Mouse (Mus musculus) G1E (cell line): ENCODE data around the gene Nlrc4. TPM values are rescaled to one million over a fixed set of nuclear protein-coding genes. Genes with fewer than 3 reads are reported as not detected.

Experiments
- ATAC-seq: 2 replicates; pipeline ENCODE4 v1.8.0; 2016; ENCODE audit warnings: mild to moderate bottlenecking; ENCODE audit not compliant: insufficient number of reproducible peaks, poor library complexity, low FRiP score, severe bottlenecking; ENCODE audit errors: extremely low read depth
- DNase-seq: peaks from one replicate; pipeline ENCODE4 v3.0.0; 2012; ENCODE audit warnings: low spot score
- H3K27me3 ChIP-seq: 2 replicates; pipeline ENCODE4 v1.6.1; 2012; ENCODE audit warnings: mild to moderate bottlenecking, low read length, inconsistent platforms; ENCODE audit not compliant: insufficient read depth
- H3K36me3 ChIP-seq: replicated peaks from 2 replicates; pipeline ENCODE3; 2012; ENCODE audit warnings: mild to moderate bottlenecking, inconsistent platforms
- H3K4me1 ChIP-seq: 2 replicates; pipeline ENCODE4 v1.6.1; 2012; ENCODE audit warnings: low read depth, low read length, inconsistent platforms, mixed read lengths; ENCODE audit not compliant: insufficient read depth
- H3K4me3 ChIP-seq: 2 replicates; pipeline ENCODE4 v1.5.1; 2012; ENCODE audit warnings: low read depth, mild to moderate bottlenecking, inconsistent platforms, low read length, moderate library complexity, mixed read lengths
- H3K9me3 ChIP-seq: replicated peaks from 2 replicates; pipeline ENCODE4 v1.6.1; 2012; ENCODE audit warnings: inconsistent platforms
- CTCF ChIP-seq: IDR thresholded peaks from 2 replicates; pipeline ENCODE4 v1.5.1; 2012; ENCODE audit warnings: low read depth, low read length, inconsistent platforms, mixed read lengths
- GATA1 ChIP-seq: IDR thresholded peaks from 2 replicates; pipeline ENCODE4 v1.6.1; 2012; ENCODE audit warnings: borderline replicate concordance, low read length, inconsistent platforms, mixed read lengths
- GATA2 ChIP-seq: IDR thresholded peaks from 2 replicates; pipeline ENCODE4 v1.6.1; 2012; ENCODE audit warnings: low read depth, low read length, inconsistent platforms, borderline replicate concordance
- POLR2AphosphoS5 ChIP-seq: IDR thresholded peaks from 2 replicates; pipeline ENCODE4 v1.6.1; 2012; ENCODE audit warnings: low read depth, low read length, inconsistent platforms; ENCODE audit not compliant: insufficient replicate concordance
- TAL1 ChIP-seq: conservative IDR thresholded peaks from 2 replicates; pipeline ENCODE4 v1.6.1; 2012; ENCODE audit warnings: low read depth, low read length, inconsistent platforms, mixed read lengths
- polyA plus RNA-seq: library from polyadenylated mRNA; stranded (reverse); fragments of >175 nt; gene quantifications from 2 replicates; pipeline ENCODE4 v1.2.3, GENCODE M21; 2012
- total RNA-seq, 2 experiments: library from RNA; stranded (forward) in 1 of 2; stranded (reverse) in 1 of 2; fragments of 200-1000 nt in 1 of 2; fragments of >200 nt in 1 of 2; fragmentation: Nextera tagmentation in 1 of 2; gene quantifications; 2 replicates each; pipeline ENCODE4 v1.2.3; 2014 to 2017

The Nlrc4 gene
- total RNA-seq (2014; fragmentation: Nextera tagmentation) (0.45 and 0.92 TPM in 2 replicates), total RNA-seq (2017) (0.93 and 1.3 TPM in 2 replicates), polyA plus RNA-seq (0.03 TPM in 1 of 2 replicates, not detected in the other)

GRCm38 (mm10) chr17:74458711-74459408 is at the start of gene Nlrc4:
TSS of gene Nlrc4 (minus strand) at chr17:74459142.
- Histone ChIP-seq H3K4me3 (no peak within 1 kb of the TSS), H3K36me3 (no peaks in the 10 kb centered on the region), H3K9me3 (no peaks in the 10 kb centered on the region), H3K4me1 (peaks cover 5% of the 10 kb centered on the region; the same call in 1 of the 2 replicates), H3K27me3 (peaks cover 14% of the 10 kb centered on the region; the same call in 1 of the 2 replicates)
- DNase-seq (no peak), ATAC-seq (no peak; the same call in 1 of the 2 replicates)
- TF ChIP-seq GATA2 (no peak), GATA1 (no peak), TAL1 (no peak), CTCF (no peak), POLR2AphosphoS5 (no peak)

- Histone ChIP-seq H3K27me3 (no peaks in the 10 kb centered on the region), H3K9me3 (no peaks in the 10 kb centered on the region), H3K36me3 (no peaks in the 10 kb centered on the region), H3K4me1 (peaks cover 9% of the 10 kb centered on the region), H3K4me3 (no peak overlapping the region)
- TF ChIP-seq GATA2 (no peak), GATA1 (no peak), CTCF (no peak), POLR2AphosphoS5 (no peak), TAL1 (no peak)
- DNase-seq: no peak
- ATAC-seq: no peak; the same call in 1 of the 2 replicates
These were observed 49.7 kb upstream of the Nlrc4 start for GRCm38 (mm10) chr17:74508600-74508999.

GRCm38 (mm10) chr17:74507934-74508333 is 49.0 kb upstream of the Nlrc4 start:
- Histone ChIP-seq H3K4me3 (no peak overlapping the region), H3K4me1 (peaks cover 9% of the 10 kb centered on the region), H3K27me3 (no peaks in the 10 kb centered on the region), H3K9me3 (no peaks in the 10 kb centered on the region), H3K36me3 (no peaks in the 10 kb centered on the region)
- ATAC-seq (no peak), DNase-seq (no peak)
- TF ChIP-seq POLR2AphosphoS5: no peak

- no peak overlapping the region for H3K4me3 ChIP-seq
- H3K9me3 ChIP-seq: no peaks in the 10 kb centered on the region
- H3K4me1 ChIP-seq: no peaks in the 10 kb centered on the region
- TF ChIP-seq GATA1 (no peak), GATA2 (no peak), POLR2AphosphoS5 (no peak), TAL1 (no peak), CTCF (no peak)
- no peak for DNase-seq
- peaks cover 33% of the 10 kb centered on the region for H3K36me3 ChIP-seq
- ATAC-seq: no peak
- no peaks in the 10 kb centered on the region for H3K27me3 ChIP-seq
These were observed 42.1 kb upstream of the Nlrc4 start for GRCm38 (mm10) chr17:74501085-74501484.

- no peak for DNase-seq
- Histone ChIP-seq H3K4me1 (no peaks in the 10 kb centered on the region), H3K9me3 (no peaks in the 10 kb centered on the region), H3K27me3 (no peaks in the 10 kb centered on the region), H3K36me3 (peaks cover 39% of the 10 kb centered on the region), H3K4me3 (no peak overlapping the region)
- TF ChIP-seq POLR2AphosphoS5: no peak
- no peak for TF ChIP-seq TAL1
- no peak for TF ChIP-seq GATA1
- no peak for TF ChIP-seq CTCF
- no peak for TF ChIP-seq GATA2
- no peak for ATAC-seq
These were observed 41.3 kb upstream of the Nlrc4 start for GRCm38 (mm10) chr17:74500204-74500603.

GRCm38 (mm10) chr17:74491565-74491964 is 32.6 kb upstream of the Nlrc4 start:
- H3K27me3 ChIP-seq: no peaks in the 10 kb centered on the region
- no peak for TF ChIP-seq CTCF
- no peak for TF ChIP-seq GATA2
- no peak for TF ChIP-seq TAL1
- no peak for TF ChIP-seq POLR2AphosphoS5
- no peak for TF ChIP-seq GATA1

More at GRCm38 (mm10) chr17:74491565-74491964, 32.6 kb upstream of the Nlrc4 start:
- DNase-seq: no peak
- Histone ChIP-seq H3K4me1 (peaks cover 2% of the 10 kb centered on the region; the same call in 1 of the 2 replicates), H3K9me3 (no peaks in the 10 kb centered on the region), H3K36me3 (peaks cover 38% of the 10 kb centered on the region), H3K4me3 (no peak overlapping the region)
- no peak for ATAC-seq
